ENCODE assay signal across 14 mouse cellular contexts in the genomic region with DNA sequence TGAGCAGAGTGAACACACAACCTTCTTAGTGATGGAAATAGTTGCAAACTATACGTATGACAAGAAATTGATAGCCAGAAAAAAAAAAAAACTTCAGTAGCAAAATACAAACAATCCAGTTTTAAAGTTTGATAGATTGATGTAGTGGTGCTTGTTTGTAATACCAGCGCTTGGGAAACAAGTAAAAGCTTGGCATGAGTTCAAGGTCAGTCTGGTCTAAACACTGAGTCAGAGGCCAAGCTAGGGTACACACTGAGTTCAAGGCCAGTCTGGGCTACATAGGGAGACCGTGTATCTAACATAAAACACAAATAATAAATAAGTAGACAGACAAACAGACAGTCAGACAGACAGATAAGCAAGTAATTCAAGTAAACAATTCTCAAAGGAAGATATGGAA.
"Had no signal": no experiment of that assay in that cellular context is flagged by ENCODE, and none has a peak within 500 bp of the region (broad histone marks: within the 10 kb centered on the region; RNA-seq: fewer than 3 reads in every experiment).

No protein-coding gene starts in this region.

- H3K4me2 ChIP-seq: neural tube, embryonic 15.5 days; stomach, embryonic 15.5 days had no signal

- DNase-seq: right cerebral cortex, adult 18-20 months; right cerebral cortex, postnatal 14 days; right cerebral cortex, postnatal 25 days; right cerebral cortex, postnatal 4 days; spleen, adult 18-20 months; thymus, adult 18-20 months; thymus, adult 2 months; thymus, postnatal 14 days; thymus, postnatal 25 days; thymus, postnatal 36 days; thymus, postnatal 4 days had no signal

- H3K27ac ChIP-seq: neural tube, embryonic 15.5 days; stomach, embryonic 15.5 days; stomach, postnatal 0 days had no signal

- H3K4me1 ChIP-seq: neural tube, embryonic 15.5 days; stomach, embryonic 15.5 days had no signal

- H3K36me3 ChIP-seq: neural tube, embryonic 15.5 days; stomach, embryonic 15.5 days had no signal

- H3K27me3 ChIP-seq: stomach, embryonic 15.5 days had no signal

- H3K9me3 ChIP-seq: neural tube, embryonic 15.5 days; stomach, embryonic 15.5 days had no signal

- H3K9ac ChIP-seq: neural tube, embryonic 15.5 days; stomach, embryonic 15.5 days had no signal

- H3K4me3 ChIP-seq: neural tube, embryonic 15.5 days; stomach, embryonic 15.5 days had no signal
